Mouse (Mus musculus) hindbrain, embryonic 14.5 days (tissue): ENCODE data around the gene Hectd4. TPM values are rescaled to one million over a fixed set of nuclear protein-coding genes. Genes with fewer than 3 reads are reported as not detected.
A peak's percentile ranks its signal among the peaks of the same experiment; 100 is the strongest.
"Not testable (repeated sequence)": the region's sequence is repeated elsewhere in the genome, so short reads cannot be mapped to it uniquely, and the experiment has no call there.

Source experiments
- ATAC-seq: fragments of 200-750 bp; cut with Nextera tagmentation; 2 replicates; pipeline ENCODE4 v1.8.0; 2017; ENCODE audit warnings: moderate number of reproducible peaks, mild to moderate bottlenecking, moderate TSS enrichment, moderate library complexity; ENCODE audit not compliant: low FRiP score
- DNase-seq: peaks from one replicate; pipeline ENCODE4 v3.0.0-alpha.2; 2015; ENCODE audit warnings: low spot score
- H3K27ac ChIP-seq: fragments of 300-500 bp; sonication (generic); 2 replicates; pipeline ENCODE4 v1.5.1; 2014; ENCODE audit warnings: mild to moderate bottlenecking, moderate library complexity
- H3K27me3 ChIP-seq: fragments of 300-500 bp; sonication (generic); 2 replicates; pipeline ENCODE4 v1.6.1; 2014; ENCODE audit warnings: mild to moderate bottlenecking, low read length, mixed read lengths; ENCODE audit not compliant: control insufficient read depth, insufficient read depth
- H3K36me3 ChIP-seq: fragments of 300-500 bp; sonication (generic); replicated peaks from 2 replicates; pipeline ENCODE4 v1.6.1; 2014; ENCODE audit not compliant: control insufficient read depth, insufficient read depth
- H3K4me1 ChIP-seq: fragments of 300-500 bp; sonication (generic); replicated peaks from 2 replicates; pipeline ENCODE4 v1.6.1; 2014; ENCODE audit warnings: antibody characterized with exemption, low read length, mixed read lengths; ENCODE audit not compliant: control insufficient read depth, insufficient read depth
- H3K4me2 ChIP-seq: fragments of 300-500 bp; sonication (generic); replicated peaks from 2 replicates; pipeline ENCODE4 v1.6.1; 2014; ENCODE audit warnings: mild to moderate bottlenecking, moderate library complexity
- H3K4me3 ChIP-seq: fragments of 300-500 bp; sonication (generic); replicated peaks from 2 replicates; pipeline ENCODE4 v1.5.1; 2014; ENCODE audit warnings: mild to moderate bottlenecking, low read length
- H3K9ac ChIP-seq: fragments of 300-500 bp; sonication (generic); 2 replicates; pipeline ENCODE4 v1.6.1; 2014
- H3K9me3 ChIP-seq: fragments of 300-500 bp; sonication (generic); 2 replicates; pipeline ENCODE4 v1.6.1; 2016; ENCODE audit warnings: low read length; ENCODE audit not compliant: control insufficient read depth
- WGBS: fragments of 180-500 bp; shearing (Covaris S2); extraction: QIAGEN DNeasy Blood & Tissue Kit; methylation state at CpG from one replicate; pipeline ENCODE4 v1.1.7; 2014; 5-methylcytosine and 5-hydroxymethylcytosine counted together
- polyA plus RNA-seq: library from polyadenylated mRNA; unstranded; fragments of >200 nt; fragmentation: Nextera tagmentation; extraction: Ambion mirVana; gene quantifications from 2 replicates; pipeline ENCODE4 v1.2.1, GENCODE M21; 2014

The Hectd4 gene
- polyA plus RNA-seq, 1 experiment from 2014 or later = 34.1 TPM

- 52% methylated on average over 13 of the region's 13 CpGs for WGBS
- Histone ChIP-seq H3K27ac (no peak overlapping the region), H3K4me2 (no peak overlapping the region), H3K4me1 (no peaks in the 10 kb centered on the region), H3K9me3 (no peaks in the 10 kb centered on the region), H3K4me3 (no peak overlapping the region), H3K9ac (no peak overlapping the region), H3K36me3 (peaks cover 28% of the 10 kb centered on the region), H3K27me3 (no peaks in the 10 kb centered on the region)
- ATAC-seq (no peak), DNase-seq (peak; percentile 86)
Observed at GRCm38 (mm10) chr5:121215380-121216125, 4.5 kb upstream of the Hectd4 start.

GRCm38 (mm10) chr5:121216126-121216446 is 3.9 kb upstream of the Hectd4 start:
- Histone ChIP-seq H3K36me3 (peaks cover 22% of the 10 kb centered on the region), H3K4me3 (no peak overlapping the region), H3K9me3 (no peaks in the 10 kb centered on the region), H3K4me2 (no peak overlapping the region), H3K27ac (no peak overlapping the region), H3K9ac (no peak overlapping the region), H3K4me1 (no peaks in the 10 kb centered on the region), H3K27me3 (no peaks in the 10 kb centered on the region)
- 69% methylated on average over 12 of the region's 12 CpGs for whole genome bisulfite sequencing
- no peak for DNase-seq
- no peak for ATAC-seq

- not testable (repeated sequence) for H3K9me3 ChIP-seq, H3K9ac ChIP-seq, H3K4me1 ChIP-seq, H3K4me2 ChIP-seq, H3K4me3 ChIP-seq, H3K27me3 ChIP-seq, ATAC-seq, H3K27ac ChIP-seq, DNase-seq
- WGBS = 86% methylated on average over 9 of the region's 9 CpGs
- H3K36me3 ChIP-seq = peaks cover 16% of the 10 kb centered on the region
Observed at GRCm38 (mm10) chr5:121216584-121217312, 3.3 kb upstream of the Hectd4 start.

DNA sequence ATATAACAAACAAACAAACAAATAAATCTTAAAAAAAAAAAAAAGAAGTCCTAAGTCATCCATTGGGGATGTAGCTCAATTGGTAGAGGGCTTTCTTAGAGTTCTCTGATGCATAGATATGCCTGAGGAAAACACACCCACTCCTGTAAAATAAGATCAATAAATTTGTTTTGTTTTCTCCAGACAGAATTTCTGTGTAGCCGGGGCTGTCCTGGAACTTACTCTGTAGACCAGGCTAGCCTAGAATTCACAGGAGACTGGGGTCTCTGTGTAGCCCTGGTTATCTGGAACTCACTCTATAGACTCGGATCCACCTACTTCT is 2.7 kb upstream of the Hectd4 start:
- H3K9ac ChIP-seq = no peak overlapping the region
- no peak for ATAC-seq
- DNase-seq = no peak
- H3K9me3 ChIP-seq = no peaks in the 10 kb centered on the region
- peaks cover 10% of the 10 kb centered on the region for H3K36me3 ChIP-seq
- H3K4me2 ChIP-seq = no peak overlapping the region
- no peaks in the 10 kb centered on the region for H3K27me3 ChIP-seq
- H3K27ac ChIP-seq = no peak overlapping the region
- H3K4me1 ChIP-seq = peaks cover 6% of the 10 kb centered on the region
- WGBS = 96% methylated on average over 2 of the region's 2 CpGs
- H3K4me3 ChIP-seq = no peak overlapping the region

DNA sequence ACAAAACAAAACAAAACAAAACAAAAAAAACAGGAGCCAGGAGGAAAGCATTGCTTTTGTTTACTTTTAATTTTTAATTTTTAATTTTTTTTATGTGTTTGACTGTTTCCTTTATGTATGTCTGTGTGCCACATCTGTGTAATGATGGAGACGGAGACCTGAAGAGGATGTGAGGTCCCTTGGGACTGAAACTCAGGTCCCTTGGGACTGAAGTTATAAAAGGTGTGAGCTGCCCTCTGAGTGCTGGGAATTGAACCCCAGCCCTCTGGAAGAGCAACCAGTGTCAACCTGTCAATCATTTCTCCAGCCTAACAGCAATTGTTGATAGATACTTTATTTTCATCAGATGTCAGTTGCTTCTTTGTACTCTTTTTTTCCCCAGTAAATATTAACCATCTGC is 829 bp upstream of the Hectd4 start:
- no peaks in the 10 kb centered on the region for H3K27me3 ChIP-seq
- no peak overlapping the region for H3K9ac ChIP-seq
- no peak overlapping the region for H3K27ac ChIP-seq
- ATAC-seq (no peak), DNase-seq (no peak)
- H3K4me1 ChIP-seq = peaks cover 15% of the 10 kb centered on the region
- H3K36me3 ChIP-seq = no peaks in the 10 kb centered on the region
- no peaks in the 10 kb centered on the region for H3K9me3 ChIP-seq
- 76% methylated on average over 1 of the region's 1 CpGs for WGBS
- H3K4me3 ChIP-seq = no peak overlapping the region
- no peak overlapping the region for H3K4me2 ChIP-seq

DNA sequence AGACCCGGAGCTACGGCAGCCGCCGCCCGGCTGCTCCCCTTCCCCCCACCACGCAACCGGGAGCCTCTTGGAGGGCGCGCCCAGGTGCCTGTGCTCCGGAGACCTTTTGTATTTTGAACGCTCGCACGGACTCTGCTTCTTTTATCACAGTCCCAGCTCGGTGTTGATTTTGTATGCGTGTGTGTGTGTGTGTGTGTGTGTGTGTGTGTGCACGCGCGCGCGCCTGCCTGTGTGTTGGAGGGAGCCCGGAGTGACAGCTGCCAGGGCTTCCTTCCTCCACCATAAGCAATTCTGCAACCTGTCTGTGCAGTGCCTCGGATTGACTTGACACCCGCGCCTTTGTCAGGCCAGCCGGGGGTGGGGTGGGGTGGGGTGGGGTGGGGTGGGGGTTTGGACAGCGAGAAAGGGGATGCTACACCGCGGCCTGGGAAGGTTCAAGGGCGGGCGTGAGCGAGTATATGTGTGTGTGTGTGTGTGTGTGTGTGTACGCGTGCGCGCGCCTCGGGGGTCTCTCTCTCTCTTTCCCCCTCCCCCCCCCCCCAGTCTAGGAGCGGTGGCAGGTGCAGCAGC is 798 bp downstream of the Hectd4 start:
- peak overlapping the region; percentile 95 for H3K27ac ChIP-seq
- WGBS = under 1% methylated on average over 37 of the region's 38 CpGs
- H3K36me3 ChIP-seq = no peaks in the 10 kb centered on the region
- peak; percentile 60 for ATAC-seq
- no peaks in the 10 kb centered on the region for H3K9me3 ChIP-seq
- no peaks in the 10 kb centered on the region for H3K27me3 ChIP-seq
- peak overlapping the region; percentile 98 for H3K4me3 ChIP-seq
- peak overlapping the region; percentile 83 for H3K4me2 ChIP-seq
- H3K4me1 ChIP-seq = peaks cover 15% of the 10 kb centered on the region
- DNase-seq = peak; percentile 55
- peak overlapping the region; percentile 94 for H3K9ac ChIP-seq

- no peak; the same call in 1 of the 2 replicates for ATAC-seq
- Histone ChIP-seq H3K27ac (peak overlapping the region; percentile 95), H3K4me1 (peaks cover 20% of the 10 kb centered on the region)
Observed at GRCm38 (mm10) chr5:121221328-121221850, 1.4 kb downstream of the Hectd4 start.

DNA sequence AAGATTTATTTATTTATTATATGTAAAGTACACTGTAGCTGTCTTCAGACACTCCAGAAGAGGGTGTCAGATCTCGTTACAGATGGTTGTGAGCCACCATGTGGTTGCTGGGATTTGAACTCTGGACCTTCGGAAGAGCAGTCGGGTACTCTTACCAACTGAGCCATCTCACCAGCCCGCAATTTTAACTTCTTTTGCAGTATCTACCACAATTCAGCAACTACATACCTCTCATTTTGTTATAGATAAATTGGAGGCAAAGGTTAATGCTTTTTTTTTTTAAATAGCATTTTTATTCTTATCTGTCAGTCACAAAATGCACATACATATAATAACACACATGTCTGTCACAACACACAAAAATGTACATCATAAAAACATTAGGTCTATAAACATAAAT is 4.0 kb downstream of the Hectd4 start:
- not testable (repeated sequence) for H3K4me3 ChIP-seq, H3K9me3 ChIP-seq, H3K27ac ChIP-seq, H3K4me2 ChIP-seq, H3K36me3 ChIP-seq, H3K9ac ChIP-seq, DNase-seq, H3K27me3 ChIP-seq, ATAC-seq
- peaks cover 20% of the 10 kb centered on the region for H3K4me1 ChIP-seq
- WGBS = 96% methylated on average over 3 of the region's 4 CpGs

More at GRCm38 (mm10) chr5:121221328-121221850, 1.4 kb downstream of the Hectd4 start:
- Histone ChIP-seq H3K4me3 (peak overlapping the region; percentile 98), H3K27me3 (no peaks in the 10 kb centered on the region), H3K9me3 (no peaks in the 10 kb centered on the region), H3K9ac (peak overlapping the region; percentile 94), H3K36me3 (no peaks in the 10 kb centered on the region), H3K4me2 (peak overlapping the region; percentile 83)
- peak; percentile 52 for DNase-seq
- WGBS = 9% methylated on average over 23 of the region's 23 CpGs

- no peaks in the 10 kb centered on the region for H3K9me3 ChIP-seq
- DNase-seq (no peak), ATAC-seq (no peak)
- no peaks in the 10 kb centered on the region for H3K27me3 ChIP-seq
- 88% methylated on average over 3 of the region's 3 CpGs for WGBS
- H3K4me1 ChIP-seq = peaks cover 20% of the 10 kb centered on the region
- no peaks in the 10 kb centered on the region for H3K36me3 ChIP-seq
- no peak overlapping the region for H3K4me3 ChIP-seq
- H3K27ac ChIP-seq = no peak overlapping the region
- H3K9ac ChIP-seq = no peak overlapping the region
- no peak overlapping the region for H3K4me2 ChIP-seq
Observed at GRCm38 (mm10) chr5:121224856-121225255, 4.8 kb downstream of the Hectd4 start.
